ENCODE assay signal across 32 mouse cellular contexts in genomic region chr7:122652523-122652922, GRCm38 (mm10). TPM values are rescaled to one million over a fixed set of nuclear protein-coding genes. Genes with fewer than 3 reads are reported as not detected.
"Had no signal": no experiment of that assay in that cellular context is flagged by ENCODE, and none has a peak within 500 bp of the region (broad histone marks: within the 10 kb centered on the region; RNA-seq: fewer than 3 reads in every experiment).

No protein-coding gene starts in this region.

- H3K4me3 ChIP-seq: left cerebral cortex, adult 2 months; limb, embryonic 10.5 days; limb, embryonic 12.5 days; limb, embryonic 13.5 days; limb, embryonic 15.5 days; liver, embryonic 12.5 days; liver, embryonic 13.5 days; liver, embryonic 15.5 days; lung, embryonic 15.5 days; megakaryocyte, embryonic 14.5 days; midbrain, embryonic 10.5 days; midbrain, embryonic 12.5 days; midbrain, embryonic 13.5 days; midbrain, embryonic 15.5 days; myocyte; neural tube, embryonic 12.5 days had no signal

- H3K27me3 ChIP-seq: limb, embryonic 12.5 days; limb, embryonic 13.5 days; limb, embryonic 15.5 days; liver, embryonic 12.5 days; liver, embryonic 13.5 days; liver, embryonic 15.5 days; lung, embryonic 15.5 days; midbrain, embryonic 12.5 days; midbrain, embryonic 13.5 days; midbrain, embryonic 15.5 days; neural tube, embryonic 12.5 days had no signal

- H3K9me3 ChIP-seq: limb, embryonic 10.5 days; limb, embryonic 12.5 days; limb, embryonic 13.5 days; limb, embryonic 15.5 days; liver, embryonic 12.5 days; liver, embryonic 13.5 days; liver, embryonic 15.5 days; lung, embryonic 15.5 days; megakaryocyte, embryonic 14.5 days; midbrain, embryonic 10.5 days; midbrain, embryonic 12.5 days; midbrain, embryonic 13.5 days; midbrain, embryonic 15.5 days; neural tube, embryonic 12.5 days had no signal

- H3K4me2 ChIP-seq: limb, embryonic 12.5 days; limb, embryonic 13.5 days; limb, embryonic 15.5 days; liver, embryonic 11.5 days; liver, embryonic 12.5 days; liver, embryonic 13.5 days; liver, embryonic 15.5 days; lung, embryonic 15.5 days; midbrain, embryonic 11.5 days; midbrain, embryonic 12.5 days; midbrain, embryonic 13.5 days; midbrain, embryonic 15.5 days; neural tube, embryonic 12.5 days had no signal

- H3K9ac ChIP-seq: limb, embryonic 12.5 days; limb, embryonic 13.5 days; limb, embryonic 15.5 days; liver, embryonic 12.5 days; liver, embryonic 13.5 days; liver, embryonic 14.5 days; liver, embryonic 15.5 days; liver, postnatal 0 days; lung, embryonic 15.5 days; midbrain, embryonic 12.5 days; midbrain, embryonic 13.5 days; midbrain, embryonic 15.5 days; neural tube, embryonic 12.5 days had no signal

- H3K4me1 ChIP-seq: limb, embryonic 10.5 days; limb, embryonic 12.5 days; limb, embryonic 13.5 days; limb, embryonic 15.5 days; liver, embryonic 12.5 days; liver, embryonic 13.5 days; liver, embryonic 15.5 days; lung, embryonic 15.5 days; megakaryocyte, embryonic 14.5 days; midbrain, embryonic 12.5 days; midbrain, embryonic 13.5 days; midbrain, embryonic 15.5 days; neural tube, embryonic 12.5 days had no signal

- H3K27ac ChIP-seq: left cerebral cortex, adult 2 months; limb, embryonic 10.5 days; limb, embryonic 12.5 days; limb, embryonic 13.5 days; limb, embryonic 15.5 days; liver, embryonic 12.5 days; liver, embryonic 13.5 days; liver, embryonic 14.5 days; liver, embryonic 15.5 days; lung, embryonic 15.5 days; macrophage; midbrain, embryonic 10.5 days; midbrain, embryonic 12.5 days; midbrain, embryonic 13.5 days; midbrain, embryonic 15.5 days; neural tube, embryonic 12.5 days had no signal

- H3K36me3 ChIP-seq: limb, embryonic 10.5 days; limb, embryonic 12.5 days; limb, embryonic 13.5 days; limb, embryonic 15.5 days; liver, embryonic 12.5 days; liver, embryonic 13.5 days; liver, embryonic 15.5 days; lung, embryonic 15.5 days; midbrain, embryonic 10.5 days; midbrain, embryonic 12.5 days; midbrain, embryonic 13.5 days; midbrain, embryonic 15.5 days; neural tube, embryonic 12.5 days had no signal

- DNase-seq: left cerebral cortex, postnatal 4 days; liver; liver, embryonic 13.5 days; liver, postnatal 0 days; lung, adult 18-20 months; lung, adult 2 months; lung, postnatal 10 days; lung, postnatal 14 days; lung, postnatal 4 days had no signal

- ATAC-seq: liver, embryonic 12.5 days; liver, postnatal 0 days; lung, postnatal 0 days; midbrain, embryonic 13.5 days; midbrain, embryonic 15.5 days; midbrain, embryonic 16.5 days had no signal

RNA-seq across cellular contexts. Expression of gene Cacng3, which starts 17.8 kb away (rescaled TPM):
- polyA plus RNA-seq: limb, embryonic 10.5 days; limb, embryonic 11.5 days; limb, embryonic 12.5 days; limb, embryonic 13.5 days; liver, adult 2 months; liver, embryonic 12.5 days; liver, embryonic 13.5 days; liver, embryonic 14.5 days; lung, adult 2 months; lung, postnatal 0 days; macrophage; myocyte had no signal
